Mouse (Mus musculus) thymus, postnatal 25 days (tissue): ENCODE results near the gene Bpifa2.
A peak's percentile ranks its signal among the peaks of the same experiment; 100 is the strongest.
"Not testable (repeated sequence)": the region's sequence is repeated elsewhere in the genome, so short reads cannot be mapped to it uniquely, and the experiment has no call there.

ENCODE experiments used
- DNase-seq: peaks from one replicate; pipeline ENCODE4 v3.0.0; 2022

Gene Bpifa2

GRCm38 (mm10) chr2:154007965-154008364 is at the start of gene Bpifa2:
TSS of gene Bpifa2 (plus strand) at chr2:154008265.
- DNase-seq, result no peak

GRCm38 (mm10) chr2:153962821-153963331 is 45.2 kb upstream of the Bpifa2 start:
- no peak for DNase-seq

- no peak for DNase-seq
Observed at GRCm38 (mm10) chr2:153963334-153963733, 44.7 kb upstream of the Bpifa2 start.

GRCm38 (mm10) chr2:153970221-153970620 is 37.8 kb upstream of the Bpifa2 start:
- no peak for DNase-seq

- no peak for DNase-seq
Observed at GRCm38 (mm10) chr2:153974582-153974981, 33.5 kb upstream of the Bpifa2 start, which contains the start of gene Bpifa6. TSS of gene Bpifa6 (plus strand) at chr2:153974945.

GRCm38 (mm10) chr2:153995770-153996169 is 12.3 kb upstream of the Bpifa2 start:
- DNase-seq, result peak; percentile 50

- no peak for DNase-seq
Observed at GRCm38 (mm10) chr2:154000501-154000900, 7.6 kb upstream of the Bpifa2 start.

- DNase-seq, result no peak
Observed at GRCm38 (mm10) chr2:154001056-154001455, 7.0 kb upstream of the Bpifa2 start.

- no peak for DNase-seq
Observed at GRCm38 (mm10) chr2:154004456-154004855, 3.6 kb upstream of the Bpifa2 start.

- no peak for DNase-seq
Observed at GRCm38 (mm10) chr2:154005094-154005493, 3.0 kb upstream of the Bpifa2 start.

GRCm38 (mm10) chr2:154005734-154006133 is 2.3 kb upstream of the Bpifa2 start:
- no peak for DNase-seq

- DNase-seq, result no peak
Observed at GRCm38 (mm10) chr2:154006331-154006730, 1.7 kb upstream of the Bpifa2 start.

GRCm38 (mm10) chr2:154007381-154007780 is 684 bp upstream of the Bpifa2 start:
- no peak for DNase-seq

- no peak for DNase-seq
Observed at GRCm38 (mm10) chr2:154017990-154018389, 9.9 kb downstream of the Bpifa2 start.

GRCm38 (mm10) chr2:154024676-154025075 is 16.6 kb downstream of the Bpifa2 start:
- not testable (repeated sequence) for DNase-seq

GRCm38 (mm10) chr2:154038932-154039331 is 30.9 kb downstream of the Bpifa2 start:
- peak; percentile 20 for DNase-seq

GRCm38 (mm10) chr2:154044743-154045142 is 36.7 kb downstream of the Bpifa2 start:
- no peak for DNase-seq

- DNase-seq, result no peak
Observed at GRCm38 (mm10) chr2:154058690-154059089, 50.6 kb downstream of the Bpifa2 start.
